Mouse (Mus musculus): ENCODE results near the gene Spsb3.

Gene Spsb3

GRCm38 (mm10) chr17:24897600-24897999 lies 11.2 kb downstream of the Spsb3 start:
- no peak for DNase-seq

DNA sequence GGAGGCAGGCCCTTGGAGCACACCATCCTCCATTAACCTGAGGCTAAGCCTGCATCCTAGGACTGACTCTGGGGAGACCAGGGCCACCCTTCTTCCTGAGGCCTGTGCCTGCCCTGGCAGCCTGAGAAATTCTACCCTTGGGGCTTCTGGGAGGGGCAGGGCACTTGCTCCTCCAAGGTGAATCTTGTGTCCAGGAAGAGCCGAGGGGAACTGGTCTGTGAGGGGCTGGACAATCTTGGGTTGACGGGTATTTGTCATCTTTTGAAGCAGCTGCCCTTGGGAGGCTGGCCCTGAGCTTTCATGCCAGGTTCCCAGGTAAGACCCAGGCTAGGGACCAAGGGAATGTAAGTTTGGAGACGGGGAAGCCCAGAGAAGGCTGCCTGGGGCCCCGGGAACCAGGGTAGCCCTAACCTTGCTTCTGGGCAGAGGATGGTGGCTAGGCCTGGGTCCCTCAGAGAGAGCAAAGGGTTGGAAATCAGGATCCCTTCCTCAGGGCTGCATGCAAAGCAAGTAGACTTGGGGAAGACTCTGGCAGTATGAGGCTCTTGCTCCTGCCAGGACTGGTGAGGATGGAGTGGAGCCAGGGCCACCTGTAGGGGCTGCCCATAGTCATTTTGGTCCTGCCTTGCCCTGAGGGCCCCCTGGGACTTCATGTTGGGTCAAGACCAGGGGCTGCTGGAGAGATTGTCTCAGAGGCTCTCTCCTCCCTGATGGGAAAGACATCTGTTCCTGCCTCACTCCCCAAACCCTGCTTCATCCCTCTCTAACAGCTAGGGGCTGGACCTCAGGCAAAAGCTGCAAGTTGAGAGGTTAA lies 11.8 kb downstream of the Spsb3 start:
- peak in 1 of 2 experiments; percentile 57 for DNase-seq

DNA sequence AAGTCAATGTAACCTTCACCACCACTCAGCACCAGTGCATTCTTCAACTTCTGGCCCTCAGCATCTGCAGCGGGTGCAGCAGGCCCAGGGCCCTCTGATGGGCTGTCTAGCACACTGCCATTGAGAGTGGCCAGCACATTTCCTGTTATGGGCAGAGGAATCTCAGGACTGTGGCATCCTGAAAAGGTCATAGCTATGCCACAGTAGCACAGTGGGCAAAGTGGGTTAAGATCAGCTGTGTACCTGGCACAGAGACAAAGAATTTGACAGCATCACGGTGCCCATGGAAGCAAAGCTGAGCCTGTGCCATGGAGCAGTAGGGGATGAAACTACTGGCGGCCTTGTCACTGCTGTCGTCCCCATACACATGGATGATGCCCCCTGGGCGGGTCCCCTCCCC lies 12.7 kb downstream of the Spsb3 start:
- no peak for DNase-seq

DNA sequence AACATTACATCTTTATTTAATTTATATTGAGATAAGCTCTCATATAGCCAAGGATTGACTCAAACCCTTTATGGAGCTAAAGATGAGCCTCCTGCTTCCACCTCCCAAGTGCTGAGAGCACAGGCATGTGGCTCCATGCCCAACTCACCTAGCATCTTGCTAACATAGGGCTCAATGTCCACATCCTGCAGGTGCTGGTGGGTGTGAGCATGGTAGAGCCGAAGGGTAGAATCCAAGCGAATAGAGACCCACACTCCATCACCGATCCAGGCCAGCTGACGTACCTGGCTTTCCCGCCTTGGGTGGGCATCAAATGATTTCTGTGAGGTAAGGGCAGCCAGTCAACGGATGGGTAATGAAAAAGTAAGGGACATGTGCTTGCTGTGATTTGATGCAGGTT lies 13.6 kb downstream of the Spsb3 start:
- no peak for DNase-seq

GRCm38 (mm10) chr17:24902124-24902523 lies 15.7 kb downstream of the Spsb3 start:
- no peak for DNase-seq

DNA sequence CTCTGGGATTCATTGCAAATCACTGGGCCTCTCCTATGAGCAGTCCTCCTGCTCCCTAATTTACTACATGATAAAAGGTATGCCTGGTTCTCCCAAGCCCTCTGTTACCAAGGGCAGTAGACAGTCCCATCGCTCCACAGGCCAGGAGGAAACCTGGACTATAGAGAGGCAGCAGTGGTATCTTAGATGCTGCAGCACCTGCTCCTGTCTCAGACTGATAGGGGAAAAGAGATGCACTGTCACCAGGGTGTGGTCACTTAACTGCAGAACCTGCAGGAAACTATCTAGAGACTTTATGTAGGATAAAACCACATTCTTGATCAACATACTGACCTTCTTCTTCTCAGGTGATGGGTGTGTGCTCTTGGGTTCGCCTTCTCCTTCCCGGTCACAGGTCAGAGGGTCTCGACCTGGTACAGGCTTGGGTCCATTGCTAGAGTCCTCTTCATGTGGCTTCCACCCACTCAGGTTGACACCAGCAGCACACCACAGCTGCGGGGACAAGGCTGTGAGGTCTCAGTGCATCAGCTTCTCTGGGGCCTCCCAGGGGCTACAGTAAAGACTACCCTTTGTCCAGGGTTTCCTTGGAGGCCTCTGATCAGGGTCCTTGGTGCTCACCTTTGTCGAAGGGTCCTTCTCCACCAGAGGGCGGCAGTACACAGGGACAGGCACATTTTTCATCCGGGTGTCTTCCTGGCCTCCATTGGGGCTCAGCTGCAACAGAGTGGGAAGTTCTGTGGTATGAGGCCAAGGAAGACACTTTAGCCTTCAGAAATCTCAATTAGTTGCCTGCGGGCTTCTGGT lies 16.4 kb downstream of the Spsb3 start:
- peak; percentile 64 to 72 for DNase-seq

- DNase-seq: no peak
Observed at GRCm38 (mm10) chr17:24903767-24904166, 17.3 kb downstream of the Spsb3 start.

- DNase-seq: no peak
Observed at GRCm38 (mm10) chr17:24907591-24907990, 21.1 kb downstream of the Spsb3 start.

GRCm38 (mm10) chr17:24913984-24914383 lies 27.5 kb downstream of the Spsb3 start:
- no peak for DNase-seq

GRCm38 (mm10) chr17:24923246-24923645 lies 36.8 kb downstream of the Spsb3 start:
- DNase-seq: no peak

DNA sequence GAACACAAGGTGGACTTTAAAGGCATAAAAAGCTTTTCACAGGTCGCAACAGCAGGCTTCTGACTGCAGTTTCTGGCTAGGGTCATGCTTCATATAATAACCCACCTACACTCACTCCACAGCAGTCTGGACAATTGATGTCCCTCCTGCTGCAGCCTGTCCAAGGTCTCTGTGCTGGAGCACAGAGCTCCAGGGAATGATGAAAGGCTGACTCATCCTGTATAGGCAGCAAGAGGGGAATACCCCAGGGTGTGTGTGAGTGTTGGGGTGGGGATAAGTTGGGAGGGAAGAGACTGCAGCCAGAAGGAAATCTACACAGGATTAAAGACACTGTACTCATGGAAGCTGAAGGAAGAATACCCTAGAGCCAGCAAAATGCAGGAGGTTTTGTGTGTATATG lies 43.1 kb downstream of the Spsb3 start:
- DNase-seq: no peak

DNA sequence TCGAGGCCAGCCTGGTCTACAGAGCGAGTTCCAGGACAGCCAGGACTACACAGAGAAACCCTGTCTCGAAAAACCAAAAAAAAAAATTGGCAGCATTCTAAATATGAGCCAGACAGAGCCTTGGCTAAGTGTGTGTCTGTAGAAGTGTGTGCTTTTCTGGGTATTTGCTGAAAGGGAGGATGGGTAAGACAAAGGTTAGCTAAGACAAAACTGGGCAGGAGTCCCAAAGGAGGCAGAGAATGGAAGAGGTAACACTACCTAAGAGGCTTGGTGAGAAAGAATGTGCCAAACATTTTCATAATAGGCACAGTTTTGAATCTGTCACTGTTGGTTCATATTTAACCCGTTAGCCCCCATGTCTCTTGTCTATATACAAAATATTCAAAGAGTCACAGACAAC lies 46.0 kb downstream of the Spsb3 start:
- no peak for DNase-seq

DNA sequence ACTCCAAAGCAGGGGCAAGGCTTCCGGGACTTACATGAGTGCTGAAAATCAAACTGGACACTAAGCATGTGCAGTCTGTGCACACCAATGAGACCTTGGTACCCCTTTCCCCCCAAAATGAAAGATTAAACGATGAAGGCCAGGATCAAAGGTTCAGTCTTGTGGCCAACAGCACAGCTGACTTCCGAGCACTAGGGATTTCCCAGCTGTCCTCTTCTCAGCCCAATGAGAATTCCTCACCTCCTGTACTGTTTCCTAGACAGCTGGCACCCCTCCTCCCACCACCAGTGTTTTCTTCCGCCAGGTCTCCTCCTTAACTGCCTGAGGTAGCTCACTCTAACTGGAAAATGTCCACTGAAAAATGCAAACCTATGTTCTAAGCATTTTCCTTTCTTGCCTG lies 46.7 kb downstream of the Spsb3 start:
- DNase-seq: no peak

- DNase-seq: no peak
Observed at GRCm38 (mm10) chr17:24934926-24935325, 48.5 kb downstream of the Spsb3 start.

DNA sequence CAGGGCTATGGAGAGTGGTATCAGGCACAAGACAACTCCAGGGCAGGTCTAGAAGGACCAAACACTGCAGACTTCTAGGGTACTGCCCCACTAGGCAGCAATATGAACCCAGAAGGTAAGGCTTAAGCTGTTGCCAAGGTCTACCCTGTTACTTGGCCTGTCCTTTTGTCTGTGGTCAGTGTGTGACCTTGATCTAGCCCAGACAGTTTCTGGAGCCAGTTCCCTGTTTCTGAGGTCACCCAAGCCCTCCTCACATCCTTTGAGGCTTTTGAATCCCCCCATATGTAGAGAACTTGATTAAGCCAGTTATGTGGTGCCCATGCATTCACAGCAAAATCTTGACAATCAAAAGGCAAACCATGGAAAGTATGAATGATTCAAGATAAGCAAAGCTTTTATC lies 49.2 kb downstream of the Spsb3 start:
- DNase-seq: no peak

- peak; percentile 97 to 98 for DNase-seq
Observed at GRCm38 (mm10) chr17:24936259-24937237, 50.1 kb downstream of the Spsb3 start, which contains the start of gene Mapk8ip3. Gene Mapk8ip3 (minus strand): TSS chr17:24936977.

DNA sequence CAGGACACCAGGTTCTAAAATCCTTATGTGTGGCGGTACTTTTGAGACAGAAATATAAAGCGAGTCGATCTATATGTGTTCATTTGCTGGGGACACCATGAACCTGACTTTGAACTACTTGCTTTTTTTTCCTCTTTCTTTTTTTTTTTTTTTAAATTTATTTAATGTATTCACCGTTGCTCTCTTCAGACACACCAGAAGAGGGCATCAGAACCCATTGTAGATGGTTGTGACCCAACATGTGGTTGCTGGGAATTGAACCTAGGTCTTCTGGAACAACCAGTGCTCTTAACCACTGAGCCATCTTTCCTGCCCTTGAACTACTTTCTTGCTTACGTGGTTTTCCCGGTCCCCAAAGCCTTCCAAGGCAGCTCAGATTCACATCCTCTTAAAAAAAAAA lies 50.8 kb downstream of the Spsb3 start:
- DNase-seq: peak in 1 of 2 experiments; percentile 12
